Mouse (Mus musculus) T-helper 2 cell (primary cell): ENCODE data around the gene Ddx51.

Experiments
- in situ Hi-C: fragments of 300-600 bp; cut with MboI, MseI; formaldehyde crosslinking; loops from one replicate; pipeline ENCODE4 v1.15.1; 2025; ENCODE audit warnings: high pct_unique_total_duplicates

Ddx51 gene

GRCm38 (mm10) chr5:110659682-110660081, 6.4 kb downstream of the Ddx51 start:
- in situ Hi-C loops = no loop called here

- in situ Hi-C loops = no loop called here
Observed at GRCm38 (mm10) chr5:110664041-110664440, 10.8 kb downstream of the Ddx51 start.

- in situ Hi-C loops = no loop called here
Observed at GRCm38 (mm10) chr5:110664750-110665269, 11.6 kb downstream of the Ddx51 start.

GRCm38 (mm10) chr5:110665486-110666121, 12.4 kb downstream of the Ddx51 start:
- in situ Hi-C loops = no loop called here

DNA sequence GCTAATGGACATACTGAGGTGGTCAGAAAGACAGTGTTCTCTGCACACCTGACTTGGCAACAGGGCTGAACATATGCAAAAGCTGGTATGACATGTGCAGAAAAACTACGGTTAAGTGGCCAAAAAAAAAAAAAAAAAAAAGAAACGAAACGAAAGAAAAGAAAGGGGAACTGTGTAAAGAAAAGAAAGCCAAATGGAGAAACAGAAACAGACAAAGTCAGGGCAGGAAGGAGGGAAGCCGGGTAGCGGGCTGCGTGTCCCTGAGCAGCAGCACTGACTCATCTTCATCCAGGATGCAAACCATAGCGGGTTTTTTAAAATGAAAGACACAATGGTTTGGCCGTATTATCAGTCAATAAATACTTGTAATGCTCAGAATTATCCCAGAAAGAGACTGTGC, 28.8 kb downstream of the Ddx51 start:
- in situ Hi-C loops = no loop called here

- in situ Hi-C loops = no loop called here
Observed at GRCm38 (mm10) chr5:110698617-110699016, 45.4 kb downstream of the Ddx51 start.

- in situ Hi-C loops = no loop called here
Observed at GRCm38 (mm10) chr5:110704004-110704403, 50.8 kb downstream of the Ddx51 start.

- in situ Hi-C loops = no loop called here
Observed at GRCm38 (mm10) chr5:110709256-110709655, 56.0 kb downstream of the Ddx51 start.
